Mouse (Mus musculus) pancreas, adult 10 weeks (tissue): ENCODE results near the gene Dnajc28. TPM values are rescaled to one million over a fixed set of nuclear protein-coding genes. Genes with fewer than 3 reads are reported as not detected.

Experiments used
- polyA plus RNA-seq: library from polyadenylated mRNA; stranded (reverse); fragments of 350-450 nt; fragmentation: Illumina TruSeq; extraction: RNeasy Lipid Tissue Mini Kit (QIAGEN cat#74804); gene quantifications from one replicate; pipeline ENCODE4 v1.2.3, GENCODE M21; 2015; ENCODE audit warnings: low read depth, low replicate concordance; ENCODE audit not compliant: insufficient read depth

The Dnajc28 gene
- polyA plus RNA-seq: 1.2 TPM

DNA sequence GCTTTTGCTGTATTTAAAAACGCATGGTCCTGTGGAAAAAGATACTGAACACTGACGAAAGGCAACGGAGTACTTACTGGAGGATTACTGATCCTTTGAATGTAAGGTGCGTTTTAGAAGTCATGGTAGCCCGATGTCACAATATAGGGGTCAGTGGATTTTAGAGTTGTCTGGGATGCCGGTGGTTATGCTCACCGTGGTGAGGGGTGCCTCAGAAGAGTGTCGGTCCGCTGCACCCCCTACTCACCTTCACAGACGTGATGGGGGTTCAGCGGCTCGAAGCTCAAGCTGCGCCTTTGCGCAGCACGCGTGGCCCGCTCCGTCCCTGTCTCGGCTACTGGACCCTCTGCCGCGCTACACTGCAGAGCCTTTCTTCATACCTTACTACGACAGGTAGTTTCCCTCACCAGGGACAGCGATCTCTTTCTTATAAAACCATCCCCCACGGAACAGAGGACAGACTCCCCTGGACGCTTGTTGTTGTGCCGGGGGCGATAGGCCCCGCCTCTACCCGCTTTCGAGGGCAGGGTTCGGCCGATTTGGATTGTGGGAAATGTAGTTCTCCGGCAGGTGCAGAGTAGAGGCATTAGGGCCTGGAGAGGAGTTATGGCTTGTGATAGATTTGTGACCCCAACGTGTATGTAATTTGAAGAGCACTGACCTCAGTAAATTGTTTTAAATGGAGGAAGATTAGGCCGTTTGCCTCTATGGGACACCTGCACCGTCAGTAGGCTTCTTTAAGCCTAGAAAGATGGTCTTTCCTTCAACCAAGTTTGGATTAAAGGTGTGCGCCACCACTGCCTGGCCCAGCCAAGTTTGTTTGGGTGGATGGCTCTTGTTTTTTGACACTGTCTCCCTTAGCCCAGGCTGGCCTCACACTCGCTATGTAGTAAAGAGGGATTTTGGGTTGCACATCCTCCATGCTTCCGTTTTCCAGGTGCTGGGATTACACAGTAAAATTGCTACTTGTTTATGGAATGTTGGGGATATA lies at the start of gene Dnajc28:
TSS of gene Dnajc28 (minus strand) at position 516 of the 991 bp plus-strand sequence.

DNA sequence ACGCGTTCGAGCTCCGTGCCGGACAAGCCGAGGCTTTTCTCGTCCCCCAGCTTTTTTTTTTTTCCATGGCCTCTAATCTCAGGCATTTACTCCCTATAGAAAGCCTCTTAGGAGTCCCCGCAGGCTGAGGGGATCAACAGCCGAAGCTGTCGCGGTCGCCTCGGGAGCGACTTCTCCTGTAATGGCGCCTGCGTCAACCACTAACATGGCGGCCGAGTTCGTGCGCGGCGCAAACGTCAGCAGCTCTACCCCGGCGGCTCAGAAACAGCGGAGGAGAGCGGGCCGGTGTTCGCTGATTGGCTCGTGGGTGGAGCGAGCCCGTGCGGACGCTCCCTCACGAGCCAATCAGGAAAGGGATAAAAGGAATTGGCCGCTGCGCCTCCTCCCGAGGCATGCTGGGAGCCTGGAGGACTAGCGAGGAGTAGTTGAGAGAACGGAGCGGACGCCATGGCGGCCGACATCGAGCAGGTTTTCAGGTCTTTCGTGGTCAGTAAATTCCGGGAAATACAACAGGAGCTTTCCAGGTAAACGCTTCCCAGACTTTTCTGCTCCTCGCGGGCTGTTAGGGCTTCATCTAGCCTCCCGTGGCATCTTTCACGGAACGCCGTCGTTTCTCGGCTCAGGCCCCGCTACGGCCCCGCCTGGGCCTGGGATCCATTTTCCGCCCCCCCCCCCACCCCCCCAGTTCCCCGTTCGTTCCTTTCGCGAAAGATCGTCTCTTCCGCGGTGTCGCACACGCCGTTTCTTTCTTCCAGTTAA lies 28.8 kb upstream of the Dnajc28 start, which contains the start of gene Son:
TSS of gene Son (plus strand) at position 46 of the 759 bp plus-strand sequence.

DNA sequence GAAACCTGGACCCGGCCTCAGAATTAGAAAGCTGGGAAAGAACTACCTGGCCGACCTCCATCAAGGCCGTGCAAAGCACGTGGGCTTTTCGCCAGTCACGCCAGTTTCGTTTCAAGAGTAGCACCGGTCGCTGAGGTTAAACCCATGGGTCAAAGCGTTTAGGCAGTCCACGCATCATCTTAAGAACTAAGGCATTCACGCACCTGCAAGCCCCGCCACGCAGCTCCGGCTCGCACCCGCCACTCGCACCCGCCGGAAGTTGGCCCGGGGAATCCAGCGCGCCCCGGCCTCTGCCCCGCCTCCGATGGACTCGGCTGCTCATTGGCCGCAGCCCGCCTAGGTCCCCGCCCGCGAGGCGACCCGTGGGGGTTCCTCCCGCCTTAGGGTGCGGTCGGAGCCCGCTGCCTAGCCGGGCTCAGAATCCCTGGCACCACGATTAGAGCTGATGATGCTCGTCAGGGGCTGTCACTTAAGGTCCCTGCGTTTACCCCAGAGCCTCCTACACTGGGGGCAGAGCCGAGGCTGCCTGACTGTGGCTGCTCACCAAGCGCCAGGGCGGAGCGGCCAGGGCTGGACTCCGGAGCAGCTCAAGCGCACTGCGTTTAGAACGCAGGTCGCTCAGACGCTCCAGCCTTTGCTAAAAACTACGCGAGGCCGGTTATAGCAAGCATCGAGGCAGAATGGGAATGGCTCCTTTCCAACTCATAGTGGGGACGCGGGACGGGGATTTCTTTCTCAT lies 28.0 kb upstream of the Dnajc28 start, which contains the start of gene Gart:
TSS of gene Gart (minus strand) at position 272 of the 739 bp plus-strand sequence.

DNA sequence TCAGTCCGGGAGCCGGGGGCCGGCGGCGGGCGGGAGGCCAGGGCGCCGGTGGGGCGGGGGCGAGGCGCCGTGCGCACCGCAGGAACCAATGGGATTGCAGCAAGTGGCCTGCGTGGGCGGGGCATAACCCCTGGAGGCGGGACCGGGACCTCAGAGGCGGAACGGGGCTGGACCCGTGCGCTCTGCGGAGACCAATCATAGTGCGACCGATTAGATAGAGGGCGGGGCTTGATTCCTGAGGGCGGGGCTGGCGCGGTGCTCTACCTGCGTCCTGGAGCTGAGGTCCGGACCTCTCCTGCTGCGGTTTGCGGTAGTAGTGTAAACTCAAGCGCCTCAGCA lies 21.2 kb downstream of the Dnajc28 start, which contains the start of gene Tmem50b:
TSS of gene Tmem50b (minus strand) at position 129 of the 339 bp plus-strand sequence.

Other genes with a start within 250 kb of the Dnajc28 start
- gene Ifnar2, start 246.2 kb downstream of the Dnajc28 start, polyA plus RNA-seq: 15.7 TPM
- not detected for gene Gm21970, start 227.3 kb downstream of the Dnajc28 start, polyA plus RNA-seq
- gene Il10rb, start 212.9 kb downstream of the Dnajc28 start, polyA plus RNA-seq: 22.9 TPM
- gene Ifnar1, start 133.8 kb downstream of the Dnajc28 start, polyA plus RNA-seq: 8.4 TPM
- 4.6 TPM for gene Ifngr2, start 72.0 kb downstream of the Dnajc28 start, polyA plus RNA-seq
- 8.7 TPM for gene Tmem50b, start 21.2 kb downstream of the Dnajc28 start, polyA plus RNA-seq
- gene Gart, start 27.9 kb upstream of the Dnajc28 start, polyA plus RNA-seq: 19.9 TPM
- gene Son, start 28.5 kb upstream of the Dnajc28 start, polyA plus RNA-seq: 133 TPM
- gene Donson, start 69.7 kb upstream of the Dnajc28 start, polyA plus RNA-seq: 2.6 TPM
- gene Cryzl1, start 109.9 kb upstream of the Dnajc28 start, polyA plus RNA-seq: 8.8 TPM
- gene Itsn1, start 110.3 kb upstream of the Dnajc28 start, polyA plus RNA-seq: 6.4 TPM